Mouse (Mus musculus) cerebellum, adult 8-10 months (tissue): ENCODE data around the gene Slc50a1.
A peak's percentile ranks its signal among the peaks of the same experiment; 100 is the strongest.

Experiments used
- DNase-seq: peaks from one replicate; pipeline ENCODE4 v3.0.0; 2022

The Slc50a1 gene

GRCm38 (mm10) chr3:89262417-89262816 is 8.0 kb downstream of the Slc50a1 start:
- no peak for DNase-seq

- DNase-seq: no peak
These were observed 10.2 kb downstream of the Slc50a1 start for GRCm38 (mm10) chr3:89260211-89260610.

- DNase-seq: no peak
These were observed 11.3 kb downstream of the Slc50a1 start, which contains the start of gene Dpm3 for GRCm38 (mm10) chr3:89259076-89259475. TSS of gene Dpm3 (plus strand) at chr3:89259358.

GRCm38 (mm10) chr3:89256177-89256576 is 14.2 kb downstream of the Slc50a1 start:
- no peak for DNase-seq

- no peak for DNase-seq
These were observed 15.4 kb downstream of the Slc50a1 start for GRCm38 (mm10) chr3:89254994-89255393.

- DNase-seq: peak; percentile 9
These were observed 18.9 kb downstream of the Slc50a1 start for GRCm38 (mm10) chr3:89251365-89251895.

GRCm38 (mm10) chr3:89250435-89251040 is 19.8 kb downstream of the Slc50a1 start:
- DNase-seq: peak; percentile 68

GRCm38 (mm10) chr3:89247466-89247865 is 22.9 kb downstream of the Slc50a1 start:
- DNase-seq: no peak

GRCm38 (mm10) chr3:89246261-89247100 is 23.9 kb downstream of the Slc50a1 start, which contains the start of gene Trim46:
TSS of gene Trim46 (minus strand) at chr3:89246309.
- peak; percentile 91 for DNase-seq

GRCm38 (mm10) chr3:89245688-89246171 is 24.6 kb downstream of the Slc50a1 start, which contains the start of gene Krtcap2:
TSS of gene Krtcap2 (plus strand) at chr3:89245966.
- DNase-seq: peak; percentile 77

- DNase-seq: peak; percentile 79
These were observed 25.2 kb downstream of the Slc50a1 start for GRCm38 (mm10) chr3:89244982-89245687.

- peak; percentile 59 for DNase-seq
These were observed 26.0 kb downstream of the Slc50a1 start for GRCm38 (mm10) chr3:89244158-89244981.

GRCm38 (mm10) chr3:89243609-89244008 is 26.8 kb downstream of the Slc50a1 start:
- no peak for DNase-seq

- peak; percentile 78 for DNase-seq
These were observed 28.0 kb downstream of the Slc50a1 start for GRCm38 (mm10) chr3:89242331-89242895.

- no peak for DNase-seq
These were observed 31.9 kb downstream of the Slc50a1 start for GRCm38 (mm10) chr3:89238494-89238893.

GRCm38 (mm10) chr3:89237682-89238081 is 32.7 kb downstream of the Slc50a1 start:
- DNase-seq: no peak

- no peak for DNase-seq
These were observed 33.9 kb downstream of the Slc50a1 start for GRCm38 (mm10) chr3:89236516-89236915.

- DNase-seq: no peak
These were observed 36.7 kb downstream of the Slc50a1 start for GRCm38 (mm10) chr3:89233562-89234110.

GRCm38 (mm10) chr3:89232614-89233013 is 37.8 kb downstream of the Slc50a1 start:
- DNase-seq: no peak

- DNase-seq: no peak
These were observed 38.5 kb downstream of the Slc50a1 start for GRCm38 (mm10) chr3:89231772-89232275.

GRCm38 (mm10) chr3:89231345-89231744 is 39.0 kb downstream of the Slc50a1 start:
- DNase-seq: no peak
